Mouse (Mus musculus): ENCODE data around the gene Pck2. TPM values are rescaled to one million over a fixed set of nuclear protein-coding genes. Genes with fewer than 3 reads are reported as not detected.

Gene Pck2
- total and polyA plus RNA-seq, 3 experiments = 10.7 to 33.6 (median 23.9) TPM

DNA sequence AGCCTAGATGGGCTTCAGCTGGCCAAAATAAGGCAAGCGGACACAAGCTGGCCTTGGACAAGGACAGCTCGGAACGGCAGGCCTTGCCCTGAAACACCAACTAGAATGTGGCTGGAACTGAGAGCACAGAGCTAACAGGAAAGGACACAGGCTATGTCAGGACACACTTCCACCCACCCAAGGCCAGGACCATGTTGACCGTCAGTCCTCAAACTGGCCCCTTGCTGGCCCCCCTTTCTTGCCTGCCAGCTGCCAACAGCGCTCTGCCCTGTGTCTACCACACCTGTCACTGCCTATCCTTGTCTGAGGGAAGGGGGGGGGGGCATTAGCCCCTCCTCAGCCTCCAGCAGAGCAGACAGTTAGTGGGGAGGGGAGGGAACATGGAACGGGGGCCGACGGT, 35.2 kb downstream of the Pck2 start, which contains the start of gene Fitm1:
TSS of gene Fitm1 (plus strand) at position 316 of the 400 bp plus-strand sequence.
- DNase-seq (ENCODE audit: low spot score) = no peak
- no peak for ATAC-seq (ENCODE audit: extremely low read depth, insufficient number of reproducible peaks, low FRiP score, poor library complexity, severe bottlenecking)
- Histone ChIP-seq H3K27me3 (ENCODE audit: insufficient read depth, low read length) (no peaks in the 10 kb centered on the region; the same call in 1 of the 2 replicates), H3K4me1 (ENCODE audit: insufficient read depth, low read depth, low read length) (peaks cover 63% of the 10 kb centered on the region), H3K36me3 (replicated peaks) (peaks cover 19% of the 10 kb centered on the region), H3K9me3 (replicated peaks) (no peaks in the 10 kb centered on the region), H3K4me3 (ENCODE audit: low read depth, low read length) (no peak within 1 kb of the TSS)
- TF ChIP-seq POLR2AphosphoS5 (IDR thresholded peaks at IDR 0.05; ENCODE audit: insufficient replicate concordance, low read depth, low read length) = no peak

DNA sequence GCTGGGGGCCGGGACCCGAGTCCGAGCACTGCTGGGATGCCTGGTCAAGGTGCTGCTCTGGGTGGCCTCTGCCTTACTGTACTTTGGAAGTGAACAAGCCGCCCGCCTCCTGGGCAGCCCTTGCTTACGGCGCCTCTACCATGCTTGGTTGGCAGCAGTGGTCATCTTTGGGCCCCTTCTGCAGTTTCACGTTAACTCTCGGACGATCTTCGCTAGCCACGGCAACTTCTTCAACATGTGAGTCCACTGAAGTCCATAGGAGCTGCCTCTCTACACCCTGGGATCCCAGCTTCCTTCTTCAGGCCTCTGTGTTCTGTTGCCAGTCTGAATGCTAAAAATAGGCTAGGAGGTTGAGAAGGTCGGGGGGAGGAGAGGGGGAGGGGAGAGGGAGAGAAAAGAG, 35.6 kb downstream of the Pck2 start:
- DNase-seq (ENCODE audit: low spot score) (no peak), ATAC-seq (ENCODE audit: extremely low read depth, insufficient number of reproducible peaks, low FRiP score, poor library complexity, severe bottlenecking) (no peak)
- Histone ChIP-seq H3K9me3 (replicated peaks) (no peaks in the 10 kb centered on the region), H3K4me3 (ENCODE audit: low read depth, low read length) (no peak overlapping the region), H3K27me3 (ENCODE audit: insufficient read depth, low read length) (no peaks in the 10 kb centered on the region; the same call in 1 of the 2 replicates), H3K4me1 (ENCODE audit: insufficient read depth, low read depth, low read length) (peaks cover 66% of the 10 kb centered on the region), H3K36me3 (replicated peaks) (peaks cover 20% of the 10 kb centered on the region)
- TF ChIP-seq POLR2AphosphoS5 (IDR thresholded peaks at IDR 0.05; ENCODE audit: insufficient replicate concordance, low read depth, low read length) = no peak
- TF ChIP-seq CTCF (IDR thresholded peaks at IDR 0.05; ENCODE audit: low read depth, low read length) = no peak
- TF ChIP-seq TAL1 (conservative IDR thresholded peaks at IDR 0.05; ENCODE audit: low read depth, low read length) = no peak
- TF ChIP-seq GATA2 (IDR thresholded peaks at IDR 0.05; ENCODE audit: borderline replicate concordance, low read depth, low read length) = no peak
- no peak for TF ChIP-seq GATA1 (IDR thresholded peaks at IDR 0.05; ENCODE audit: borderline replicate concordance, low read length)

DNA sequence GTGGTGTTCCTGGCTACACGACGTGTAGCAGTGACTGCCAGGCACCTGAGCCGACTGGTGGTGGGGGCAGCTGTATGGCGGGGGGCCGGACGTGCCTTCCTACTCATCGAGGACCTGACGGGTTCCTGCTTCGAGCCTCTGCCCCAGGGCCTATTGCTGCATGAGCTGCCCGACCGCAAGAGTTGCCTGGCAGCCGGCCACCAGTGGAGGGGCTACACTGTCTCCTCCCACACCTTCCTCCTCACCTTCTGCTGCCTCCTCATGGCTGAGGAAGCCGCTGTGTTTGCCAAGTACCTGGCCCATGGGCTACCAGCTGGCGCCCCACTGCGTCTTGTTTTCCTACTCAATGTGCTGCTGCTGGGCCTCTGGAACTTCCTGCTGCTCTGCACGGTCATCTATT, 36.3 kb downstream of the Pck2 start:
- H3K27me3 ChIP-seq (ENCODE audit: insufficient read depth, low read length) = no peaks in the 10 kb centered on the region; the same call in 1 of the 2 replicates
- peaks cover 22% of the 10 kb centered on the region for H3K36me3 ChIP-seq (replicated peaks)
- no peak for TF ChIP-seq GATA1 (IDR thresholded peaks at IDR 0.05; ENCODE audit: borderline replicate concordance, low read length)
- no peak for TF ChIP-seq POLR2AphosphoS5 (IDR thresholded peaks at IDR 0.05; ENCODE audit: insufficient replicate concordance, low read depth, low read length)
- TF ChIP-seq GATA2 (IDR thresholded peaks at IDR 0.05; ENCODE audit: borderline replicate concordance, low read depth, low read length) = no peak
- no peak for TF ChIP-seq CTCF (IDR thresholded peaks at IDR 0.05; ENCODE audit: low read depth, low read length)
- TF ChIP-seq TAL1 (conservative IDR thresholded peaks at IDR 0.05; ENCODE audit: low read depth, low read length) = no peak
- H3K9me3 ChIP-seq (replicated peaks) = no peaks in the 10 kb centered on the region
- peaks cover 65% of the 10 kb centered on the region for H3K4me1 ChIP-seq (ENCODE audit: insufficient read depth, low read depth, low read length)
- ATAC-seq (ENCODE audit: extremely low read depth, insufficient number of reproducible peaks, low FRiP score, poor library complexity, severe bottlenecking) (no peak), DNase-seq (ENCODE audit: low spot score) (no peak)
- no peak overlapping the region for H3K4me3 ChIP-seq (ENCODE audit: low read depth, low read length)

DNA sequence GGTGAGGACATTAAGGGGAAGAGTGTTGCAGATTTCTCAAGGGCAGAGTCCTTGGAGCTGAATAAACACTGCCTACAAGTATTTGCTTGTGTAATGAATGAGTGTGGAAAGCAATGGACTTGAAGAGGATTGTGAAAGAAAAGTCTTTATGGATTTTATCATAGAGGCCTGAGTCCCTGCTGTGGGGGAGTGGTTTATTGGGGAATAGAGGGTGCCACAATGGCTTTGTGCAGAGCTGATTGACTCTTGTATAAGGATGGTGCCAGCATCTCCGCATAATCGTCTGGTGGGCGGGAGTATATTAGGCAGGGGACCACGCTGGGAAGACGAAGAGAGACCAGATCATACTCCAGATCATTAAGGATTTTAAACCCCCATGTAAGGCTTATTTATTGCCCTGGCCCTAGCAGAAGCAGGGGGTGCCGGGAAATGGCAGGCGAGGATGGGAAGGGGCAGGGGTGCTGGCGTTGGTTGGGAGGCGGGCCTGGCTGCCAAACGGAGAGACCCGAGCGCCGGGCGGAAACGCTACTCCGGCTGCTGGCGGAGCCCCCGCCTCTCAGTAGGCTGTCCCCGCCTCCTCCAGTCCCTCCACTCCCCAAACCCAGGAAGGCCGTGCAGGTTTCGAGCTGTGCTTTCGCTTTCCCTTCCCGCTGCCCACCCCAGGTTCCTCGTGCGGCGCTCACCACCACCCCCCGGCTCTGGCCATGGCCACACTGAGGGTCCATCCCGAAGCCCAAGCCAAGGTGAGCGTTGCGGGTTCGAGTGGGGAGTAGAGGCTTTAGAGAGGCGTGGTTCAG, 38.0 kb downstream of the Pck2 start, which contains the start of gene Psme1:
TSS of gene Psme1 (plus strand) at position 253 of the 797 bp plus-strand sequence.
- H3K9me3 ChIP-seq (replicated peaks) = no peaks in the 10 kb centered on the region
- peaks cover 35% of the 10 kb centered on the region for H3K36me3 ChIP-seq (replicated peaks)
- no peaks in the 10 kb centered on the region; the same call in 1 of the 2 replicates for H3K27me3 ChIP-seq (ENCODE audit: insufficient read depth, low read length)
- TF ChIP-seq GATA2 (IDR thresholded peaks at IDR 0.05; ENCODE audit: borderline replicate concordance, low read depth, low read length) (no peak), POLR2AphosphoS5 (IDR thresholded peaks at IDR 0.05; ENCODE audit: insufficient replicate concordance, low read depth, low read length) (no peak), GATA1 (IDR thresholded peaks at IDR 0.05; ENCODE audit: borderline replicate concordance, low read length) (no peak), TAL1 (conservative IDR thresholded peaks at IDR 0.05; ENCODE audit: low read depth, low read length) (no peak), CTCF (IDR thresholded peaks at IDR 0.05; ENCODE audit: low read depth, low read length) (no peak)
- DNase-seq (ENCODE audit: low spot score) (peak; percentile 94), ATAC-seq (ENCODE audit: extremely low read depth, insufficient number of reproducible peaks, low FRiP score, poor library complexity, severe bottlenecking) (peak; percentile 82)
- peaks cover 66% of the 10 kb centered on the region for H3K4me1 ChIP-seq (ENCODE audit: insufficient read depth, low read depth, low read length)
- peak within 1 kb of the TSS; percentile 79 for H3K4me3 ChIP-seq (ENCODE audit: low read depth, low read length)

DNA sequence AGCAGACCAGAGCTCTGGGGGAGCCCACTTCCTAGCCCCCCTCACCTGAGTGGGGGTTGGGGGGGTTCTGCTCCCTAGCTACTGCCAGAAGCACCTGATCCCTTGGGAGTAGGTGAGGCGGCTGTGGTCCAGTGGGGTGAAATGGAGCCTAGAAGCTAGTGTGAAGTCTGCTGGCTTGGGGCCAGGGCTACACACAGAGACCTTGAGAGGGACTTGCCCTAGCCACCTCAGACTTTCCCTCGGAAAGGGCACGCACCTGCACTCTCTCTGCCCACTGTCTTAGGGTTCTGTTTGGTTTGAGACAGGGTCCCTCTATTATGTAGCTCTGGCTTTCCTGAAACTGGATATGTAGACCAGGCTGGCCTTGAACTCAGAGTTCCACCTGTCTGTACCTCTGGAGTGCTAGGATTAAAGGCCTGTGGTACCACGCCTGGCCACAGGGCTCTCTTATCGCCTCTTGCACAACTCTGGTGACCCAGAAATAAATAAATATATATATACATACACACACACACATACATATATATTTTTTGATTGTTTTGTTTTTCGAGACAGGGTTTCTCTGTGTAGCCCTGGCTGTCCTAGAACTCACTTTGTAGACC, 38.7 kb downstream of the Pck2 start:
- Histone ChIP-seq H3K4me1 (ENCODE audit: insufficient read depth, low read depth, low read length) (peaks cover 72% of the 10 kb centered on the region), H3K4me3 (ENCODE audit: low read depth, low read length) (peak overlapping the region; percentile 79), H3K27me3 (ENCODE audit: insufficient read depth, low read length) (no peaks in the 10 kb centered on the region; the same call in 1 of the 2 replicates), H3K9me3 (replicated peaks) (no peaks in the 10 kb centered on the region), H3K36me3 (replicated peaks) (peaks cover 40% of the 10 kb centered on the region)
- peak; percentile 25; the same call in 1 of the 2 replicates for ATAC-seq (ENCODE audit: extremely low read depth, insufficient number of reproducible peaks, low FRiP score, poor library complexity, severe bottlenecking)
- DNase-seq (ENCODE audit: low spot score) = peak; percentile 29
- TF ChIP-seq GATA2 (IDR thresholded peaks at IDR 0.05; ENCODE audit: borderline replicate concordance, low read depth, low read length) (no peak), CTCF (IDR thresholded peaks at IDR 0.05; ENCODE audit: low read depth, low read length) (no peak), POLR2AphosphoS5 (IDR thresholded peaks at IDR 0.05; ENCODE audit: insufficient replicate concordance, low read depth, low read length) (no peak), GATA1 (IDR thresholded peaks at IDR 0.05; ENCODE audit: borderline replicate concordance, low read length) (no peak), TAL1 (conservative IDR thresholded peaks at IDR 0.05; ENCODE audit: low read depth, low read length) (no peak)

Data from G1E (cell line).